Mouse (Mus musculus) MEL-GATA-1-ER (cell line): Measurements from ENCODE around the gene Ppm1m.

Experiments used
- DNase-seq: peaks from one replicate; pipeline ENCODE4 v3.0.0-alpha.2; 2012; ENCODE audit warnings: low read depth; ENCODE audit errors: extremely low read depth

Gene Ppm1m

DNA sequence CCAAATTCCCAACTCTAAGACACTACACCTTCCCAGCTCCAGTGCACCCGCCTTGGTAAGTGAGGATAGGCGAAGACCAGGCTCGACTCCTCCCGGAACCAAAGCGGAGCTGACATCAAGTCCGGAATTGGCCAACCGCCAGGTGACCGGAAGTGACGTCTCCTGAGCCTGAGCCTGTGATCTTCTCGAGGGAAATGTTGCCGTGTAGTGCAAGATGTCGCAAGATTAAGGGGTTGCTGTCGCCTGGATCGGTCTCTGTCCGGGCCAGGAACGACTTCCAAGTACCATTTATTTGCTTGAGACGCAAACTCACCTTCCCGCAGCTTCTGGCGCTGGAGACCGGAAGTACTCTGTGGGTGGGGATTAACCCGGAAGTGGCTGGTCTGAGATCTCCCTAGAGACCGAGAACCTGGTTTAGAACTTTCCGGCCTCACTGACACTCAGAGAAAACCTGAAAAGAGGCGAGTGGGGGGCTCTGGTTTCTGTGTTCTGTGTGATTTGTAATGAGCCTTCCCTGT is 39.7 kb downstream of the Ppm1m start:
- no peak for DNase-seq

DNA sequence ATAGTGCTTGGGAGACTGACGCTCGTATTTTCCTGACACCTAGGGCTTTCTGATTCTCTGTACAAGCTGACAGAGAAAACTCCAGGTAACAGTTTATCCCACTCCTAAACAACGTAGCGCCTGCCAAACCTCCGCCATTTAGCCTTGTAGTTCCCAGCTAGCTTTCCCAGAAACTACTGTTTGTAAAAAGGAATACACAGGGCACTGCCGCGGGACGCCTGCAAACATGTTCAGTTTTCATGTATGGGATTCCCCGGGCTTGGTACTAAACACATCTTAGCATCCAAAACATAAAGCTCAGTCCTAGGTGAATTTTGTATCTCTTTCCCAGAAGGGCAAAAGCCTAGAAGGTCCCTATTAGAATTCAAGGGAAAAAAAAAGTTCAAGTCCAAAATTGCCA is 40.3 kb downstream of the Ppm1m start:
- no peak for DNase-seq

DNA sequence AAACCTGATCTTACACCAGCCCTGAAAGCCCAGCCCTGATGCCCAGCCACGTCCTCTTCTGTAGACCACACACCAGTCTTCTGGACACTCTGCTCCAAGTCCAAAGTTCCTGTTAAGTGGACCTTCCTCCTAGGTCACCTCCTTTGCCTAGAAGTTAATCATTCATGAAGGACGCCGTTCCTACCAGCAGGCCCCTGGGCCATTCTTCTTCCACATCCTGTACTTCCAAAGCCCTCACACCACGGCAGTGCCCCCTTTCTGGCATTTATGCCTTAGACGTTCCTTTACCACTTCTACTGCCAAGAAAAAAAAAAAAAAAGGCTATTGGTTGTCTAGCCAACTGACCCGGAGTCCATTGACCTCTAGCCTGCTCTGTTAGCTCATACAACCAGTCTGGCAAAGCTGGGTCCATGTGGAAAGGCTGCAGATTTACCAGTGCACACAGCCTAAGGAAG is 41.5 kb downstream of the Ppm1m start, which contains the start of gene Glyctk:
Glyctk (minus strand) TSS at position 102 of the 455 bp plus-strand sequence.
- no peak for DNase-seq

DNA sequence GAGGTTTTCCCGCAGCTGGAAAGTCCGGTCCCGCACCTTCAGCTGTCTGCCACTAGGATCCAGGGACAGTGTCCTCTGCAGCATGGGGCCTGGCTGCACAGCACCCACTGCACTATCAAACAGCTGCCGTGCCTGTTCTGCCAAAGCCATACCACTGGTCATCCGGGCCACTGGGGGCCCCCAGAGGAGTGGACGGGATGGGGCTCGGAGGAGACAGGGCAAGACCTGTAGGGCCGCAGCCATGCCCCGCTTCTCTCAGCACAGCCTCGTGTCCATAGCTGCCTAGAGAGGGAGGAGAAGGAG is 42.0 kb downstream of the Ppm1m start:
- no peak for DNase-seq

DNA sequence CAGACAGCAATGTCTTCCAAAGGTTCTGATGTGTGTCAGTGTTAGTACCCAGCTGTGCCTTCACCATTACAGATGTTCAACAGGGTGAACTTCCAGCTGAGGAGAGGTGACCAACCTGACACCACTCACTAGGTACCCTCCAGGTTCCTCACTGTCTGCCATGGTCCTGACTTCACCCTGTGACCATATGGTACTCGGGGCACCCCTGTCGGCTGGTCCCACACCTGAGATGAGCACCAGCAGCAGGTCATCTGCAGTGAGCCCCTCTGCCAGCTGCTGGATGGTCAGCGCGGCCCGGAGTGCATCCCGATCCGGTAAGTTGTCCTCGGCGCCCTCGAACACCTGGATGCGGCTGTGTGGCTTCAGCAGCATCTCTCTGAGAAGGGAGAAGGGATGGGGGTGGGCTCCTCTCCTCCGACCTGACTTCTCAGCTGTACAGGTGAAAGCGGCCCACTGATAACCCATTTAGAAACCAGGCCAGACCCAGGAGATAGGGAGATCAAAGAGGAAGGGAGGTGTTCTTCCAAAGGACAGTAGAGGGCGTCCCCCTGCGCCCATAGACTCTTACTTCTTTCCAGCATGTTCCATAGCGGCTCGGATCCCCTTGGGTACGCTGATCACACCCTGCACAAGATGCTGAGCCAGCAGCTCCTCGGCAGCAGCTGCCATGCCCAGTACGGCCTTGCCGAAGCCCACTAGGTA is 42.5 kb downstream of the Ppm1m start:
- no peak for DNase-seq

DNA sequence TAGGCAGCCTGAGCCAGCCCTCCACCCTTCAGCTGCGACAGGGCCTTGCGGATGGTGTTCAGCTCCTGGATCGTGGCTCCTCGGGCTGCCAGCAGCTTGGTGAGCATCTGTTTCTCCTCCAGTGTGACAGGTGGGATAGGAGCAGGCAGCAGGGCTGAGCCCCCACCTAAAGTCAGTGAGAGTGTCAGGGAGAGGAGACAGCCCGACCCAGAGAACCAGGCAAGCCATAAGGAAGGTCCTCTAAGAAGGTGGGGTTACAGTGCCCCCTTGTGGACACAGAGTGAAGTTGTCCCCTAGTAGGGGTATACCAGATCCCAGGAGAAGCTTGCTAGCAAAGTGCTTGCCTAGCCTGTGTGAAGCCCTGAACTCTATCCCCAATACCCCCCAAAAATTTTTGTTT is 43.1 kb downstream of the Ppm1m start:
- no peak for DNase-seq

DNA sequence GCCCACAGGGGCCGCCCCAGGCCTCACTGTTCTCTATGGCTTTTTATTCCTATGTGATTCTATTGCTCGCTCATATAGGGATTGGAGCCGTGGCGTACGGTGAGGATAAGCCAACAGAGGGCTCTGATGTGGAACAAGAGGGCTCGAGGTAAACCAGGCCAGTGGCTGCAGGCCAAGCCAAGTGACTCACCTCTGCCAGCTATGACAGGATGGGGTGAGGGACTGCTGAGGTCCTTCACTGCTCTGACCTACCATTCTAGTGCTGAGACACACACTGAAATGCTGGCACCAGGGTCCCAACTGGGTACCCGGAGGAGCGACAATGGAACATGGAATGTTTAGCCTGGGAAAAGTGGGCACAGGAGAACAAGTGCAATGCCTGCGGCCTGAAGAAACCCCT is 45.4 kb downstream of the Ppm1m start:
- no peak for DNase-seq

DNA sequence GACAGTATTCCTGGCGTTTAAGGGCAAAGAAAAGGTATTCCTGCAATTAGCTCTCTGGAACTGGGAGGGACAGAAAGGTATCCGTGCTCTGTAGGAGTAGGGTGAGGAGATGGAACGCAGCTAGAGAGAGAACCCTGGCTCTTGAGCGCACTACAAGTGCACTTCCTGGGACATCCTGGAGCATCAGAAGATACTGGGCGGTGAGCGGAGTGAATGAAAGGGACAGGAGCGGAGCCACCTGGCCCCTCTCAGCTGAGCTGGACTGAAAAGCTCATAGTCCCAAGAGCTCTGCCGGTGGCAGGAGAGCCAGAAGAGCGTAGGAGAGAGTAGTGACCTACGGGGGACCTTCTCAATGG is 50.2 kb downstream of the Ppm1m start:
- no peak for DNase-seq

DNA sequence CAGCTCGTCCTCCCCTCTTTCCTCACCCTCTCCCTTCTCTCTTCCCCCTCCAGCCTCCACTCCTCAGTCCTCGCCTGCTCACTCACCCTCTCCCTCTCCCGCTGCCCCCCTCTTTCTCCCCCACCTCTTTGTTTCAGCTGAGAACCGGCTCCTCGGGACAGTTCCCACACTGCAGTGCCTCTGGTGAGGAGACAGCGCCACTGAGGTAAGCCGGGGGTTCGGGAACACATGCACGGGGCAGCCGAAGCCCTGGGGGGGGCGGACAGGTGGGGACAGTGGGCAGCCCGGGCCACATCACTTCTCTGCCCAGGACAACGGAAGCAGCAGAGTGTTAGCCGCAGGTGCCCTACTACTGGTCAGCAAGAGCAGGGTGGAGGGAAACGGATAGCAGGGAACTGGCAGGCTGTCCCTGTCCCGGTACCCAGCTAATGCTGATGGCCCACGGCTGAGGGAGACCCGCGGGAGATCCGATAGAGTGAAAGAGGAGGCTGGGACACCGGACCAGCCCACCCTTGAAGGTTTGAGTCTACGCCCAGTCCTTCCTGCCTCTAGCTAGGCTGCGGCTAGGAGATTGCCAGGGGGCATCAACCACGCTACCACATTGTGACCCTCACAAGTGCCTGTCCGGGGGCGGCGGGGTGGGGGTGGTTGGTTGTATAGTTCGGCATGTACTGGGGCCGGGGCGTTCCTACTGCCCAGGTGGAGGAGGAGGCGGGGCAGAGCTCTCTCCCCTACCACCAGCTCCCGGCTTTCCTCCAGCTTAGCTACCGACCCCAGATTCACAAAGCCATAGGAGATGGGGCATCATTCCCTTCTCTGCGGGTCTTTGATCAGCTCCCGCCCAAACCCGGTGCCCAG is 50.8 kb downstream of the Ppm1m start:
- no peak for DNase-seq

DNA sequence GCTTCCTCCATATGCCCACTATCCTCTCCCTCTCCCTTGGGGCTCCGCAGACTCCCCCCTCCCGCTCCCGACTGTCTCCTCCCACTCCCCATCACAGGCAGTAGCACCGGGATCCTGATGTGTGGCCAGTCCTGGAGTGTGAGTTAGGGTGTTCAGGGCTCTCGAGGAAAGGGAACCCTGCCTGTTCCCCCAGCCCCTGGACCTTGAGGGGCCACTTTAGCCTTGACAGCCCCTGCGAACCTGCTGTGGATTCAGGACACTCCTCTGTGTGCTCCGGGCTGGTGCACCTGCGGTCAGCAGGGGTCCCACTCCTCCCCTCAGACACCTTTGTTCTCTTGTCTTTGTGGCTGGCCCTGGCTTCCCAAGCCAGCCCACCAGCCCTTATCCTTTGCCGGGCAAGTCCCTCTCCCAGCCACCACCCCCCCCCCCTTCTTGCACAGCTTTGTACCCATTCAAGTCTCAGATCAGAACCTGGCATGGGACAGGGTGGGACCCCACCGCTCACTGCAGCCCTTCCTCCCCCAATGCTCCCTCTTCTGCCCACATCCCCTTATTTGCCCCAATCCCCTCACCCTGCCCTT is 51.6 kb downstream of the Ppm1m start:
- no peak for DNase-seq

DNA sequence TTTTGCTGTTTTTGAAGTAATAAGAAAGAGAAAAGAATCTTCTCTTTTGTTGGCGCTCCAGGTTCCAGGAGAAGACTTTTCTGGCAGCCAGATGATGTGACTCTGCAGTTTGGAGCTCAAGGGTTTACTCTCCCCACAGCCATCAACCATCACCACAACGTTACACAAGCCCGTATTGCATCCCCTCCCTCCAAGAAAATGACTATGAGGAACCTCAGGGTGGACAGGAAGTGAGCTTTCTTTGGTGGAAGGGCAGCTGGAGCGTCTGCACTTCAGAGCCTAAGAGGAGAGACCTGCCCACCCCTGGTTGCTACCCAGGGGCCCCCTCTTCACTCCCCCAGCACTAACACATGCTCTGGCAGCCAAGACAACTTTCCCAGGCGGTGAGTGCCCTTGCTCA is 52.3 kb downstream of the Ppm1m start:
- DNase-seq, result no peak

DNA sequence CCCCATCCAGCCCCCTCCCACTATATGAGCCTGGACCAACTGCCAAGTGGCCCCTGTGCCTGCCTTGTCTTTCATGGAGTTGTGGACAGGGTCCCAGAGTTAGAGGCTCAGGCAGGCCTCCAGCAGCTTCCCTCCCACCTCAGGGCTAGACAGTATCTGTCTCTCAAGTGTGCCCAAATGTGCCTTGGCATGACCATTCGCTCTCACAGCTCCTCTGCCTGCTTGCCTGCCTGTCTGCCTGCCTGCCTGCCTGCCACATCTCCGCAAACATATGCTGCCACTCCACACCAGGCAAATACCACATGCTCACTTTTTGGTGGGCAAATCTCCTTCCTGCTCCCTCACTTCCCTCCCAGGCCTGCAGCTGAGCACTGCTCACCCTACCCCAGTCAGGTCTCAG is 54.0 kb downstream of the Ppm1m start:
- DNase-seq, result no peak
